Mouse (Mus musculus): ENCODE results near the gene Obscn. TPM values are rescaled to one million over a fixed set of nuclear protein-coding genes. Genes with fewer than 3 reads are reported as not detected.

Gene Obscn
- 2.4 and 3.9 TPM in 2 replicates for polyA plus RNA-seq (2012; rRNA removed)

GRCm38 (mm10) chr11:59135904-59136452, at the start of gene Obscn:
Obscn (minus strand) TSS chr11:59136402.

GRCm38 (mm10) chr11:59182864-59183331, 46.7 kb upstream of the Obscn start, which contains the start of gene Gjc2:
Gjc2 (minus strand) TSS chr11:59183213.

DNA sequence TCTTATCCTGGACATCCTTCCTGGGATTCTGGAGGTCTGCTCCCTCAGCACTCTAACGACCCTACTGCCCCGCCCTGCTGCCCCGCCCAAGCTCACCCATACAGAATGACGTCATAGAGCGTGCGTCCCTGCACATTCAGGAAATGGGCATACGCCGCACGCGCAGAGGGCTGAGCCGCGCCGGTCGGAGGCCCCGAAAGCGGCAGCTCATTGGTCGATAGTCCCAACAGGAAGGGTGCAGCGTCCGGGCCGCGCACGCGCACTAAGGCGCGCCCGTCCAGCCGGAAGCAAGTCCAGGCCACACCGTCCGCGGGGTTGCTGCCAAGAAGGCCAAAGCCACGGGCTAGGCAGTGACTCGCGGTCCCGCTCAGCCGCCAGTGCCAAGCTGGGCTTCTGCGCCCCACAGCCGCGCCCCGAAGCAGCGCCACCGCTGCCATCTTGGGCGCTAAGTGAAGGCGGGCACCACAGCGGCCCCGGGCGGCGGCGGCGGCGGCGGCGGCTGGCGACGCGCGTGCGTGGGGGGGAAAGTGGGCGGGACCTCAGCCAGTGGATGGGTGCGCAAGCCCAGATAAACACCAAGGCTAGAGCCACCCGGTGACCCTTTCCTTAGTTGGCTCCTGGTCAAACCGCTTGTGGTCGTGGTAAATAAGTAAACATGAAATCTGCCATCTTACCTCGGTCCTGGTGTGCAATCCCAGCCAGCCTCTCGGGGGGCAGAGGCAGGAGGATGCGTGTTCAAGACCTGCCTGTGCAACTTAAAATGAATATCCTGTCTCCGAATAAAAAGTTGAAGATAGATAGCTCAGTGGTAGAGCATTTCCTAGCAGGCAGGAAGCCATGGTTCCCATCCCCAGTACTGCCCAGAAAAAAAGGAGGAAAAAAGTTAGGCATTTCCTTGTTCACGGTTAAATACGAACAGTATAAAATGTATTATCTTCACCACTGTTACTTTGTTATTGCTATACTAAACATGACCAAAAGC, 27.3 kb upstream of the Obscn start, which contains the start of gene Iba57:
Iba57 (minus strand) TSS at position 485 of the 982 bp plus-strand sequence.

GRCm38 (mm10) chr11:58978027-58978705, 158.0 kb downstream of the Obscn start, which contains the start of gene Trim11:
Trim11 (plus strand) TSS chr11:58978093.

GRCm38 (mm10) chr11:58954420-58955142, 181.6 kb downstream of the Obscn start, which contains the start of the genes Hist3h2a and Trim17:
Hist3h2a (plus strand) TSS chr11:58954685.
Trim17 (plus strand) TSS chr11:58954685.

DNA sequence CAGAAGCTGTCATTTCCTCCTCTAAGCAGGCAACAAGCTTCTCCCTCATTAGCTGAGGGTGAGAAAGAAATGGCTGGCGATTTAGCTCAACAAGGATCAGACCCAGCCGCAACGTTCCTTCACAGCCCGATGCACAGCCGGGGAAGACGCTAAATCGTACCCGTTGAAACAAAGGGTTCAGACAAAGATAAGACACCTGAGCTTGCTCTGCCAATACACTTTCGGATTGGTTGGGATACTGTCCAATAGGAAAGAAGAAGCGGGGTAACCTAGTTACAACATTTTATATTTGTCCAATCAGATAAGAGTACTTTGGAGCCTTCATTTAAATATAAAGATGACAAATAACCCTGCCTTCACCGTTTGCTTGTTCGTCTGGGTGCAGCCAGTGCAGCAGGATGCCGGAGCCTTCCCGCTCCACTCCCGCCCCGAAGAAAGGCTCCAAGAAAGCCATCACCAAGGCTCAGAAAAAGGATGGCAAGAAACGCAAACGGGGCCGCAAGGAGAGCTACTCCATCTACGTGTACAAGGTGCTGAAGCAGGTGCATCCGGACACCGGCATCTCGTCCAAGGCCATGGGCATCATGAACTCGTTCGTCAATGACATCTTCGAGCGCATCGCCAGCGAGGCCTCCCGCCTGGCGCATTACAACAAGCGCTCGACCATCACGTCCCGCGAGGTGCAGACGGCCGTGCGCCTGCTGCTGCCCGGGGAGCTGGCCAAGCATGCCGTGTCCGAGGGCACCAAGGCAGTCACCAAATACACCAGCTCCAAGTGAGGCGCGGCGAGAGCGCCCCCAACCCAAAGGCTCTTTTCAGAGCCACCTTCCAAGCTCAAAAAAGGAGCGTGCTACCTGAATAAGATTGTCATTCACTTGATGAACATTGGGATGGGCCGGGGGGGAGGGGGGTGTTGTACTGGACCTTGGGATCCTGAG, 187.4 kb downstream of the Obscn start, which contains the start of gene Hist3h2ba:
Hist3h2ba (plus strand) TSS at position 379 of the 938 bp plus-strand sequence.

Other genes with a start within 250 kb of the Obscn start
- 4.9 and 5.9 TPM in 2 replicates for gene Zfp39, start 232.2 kb downstream of the Obscn start, polyA plus RNA-seq (2012; rRNA removed)
- gene Btnl10, start 218.5 kb downstream of the Obscn start, polyA plus RNA-seq (2012; rRNA removed) = 0.03 and 0.06 TPM in 2 replicates
- 557 and 565 TPM in 2 replicates for gene Rnf187, start 197.5 kb downstream of the Obscn start, polyA plus RNA-seq (2012; rRNA removed)
- gene Hist3h2ba, start 187.5 kb downstream of the Obscn start, polyA plus RNA-seq (2012; rRNA removed) = 491 and 498 TPM in 2 replicates
- 90.4 and 93.3 TPM in 2 replicates for gene Hist3h2a, start 181.7 kb downstream of the Obscn start, polyA plus RNA-seq (2012; rRNA removed)
- gene Trim17, start 181.7 kb downstream of the Obscn start, polyA plus RNA-seq (2012; rRNA removed) = 2.2 and 2.3 TPM in 2 replicates
- gene Trim11, start 158.3 kb downstream of the Obscn start, polyA plus RNA-seq (2012; rRNA removed) = 25.8 and 27.6 TPM in 2 replicates
- gene Iba57, start 27.3 kb upstream of the Obscn start, polyA plus RNA-seq (2012; rRNA removed) = 7.4 and 8.0 TPM in 2 replicates
- gene Gjc2, start 46.8 kb upstream of the Obscn start, polyA plus RNA-seq (2012; rRNA removed) = 1.2 and 1.3 TPM in 2 replicates
- gene Guk1, start 55.8 kb upstream of the Obscn start, polyA plus RNA-seq (2012; rRNA removed) = 226 and 237 TPM in 2 replicates
- gene Mrpl55, start 66.1 kb upstream of the Obscn start, polyA plus RNA-seq (2012; rRNA removed) = 45.8 and 46.8 TPM in 2 replicates
- gene 2310033P09Rik, start 71.9 kb upstream of the Obscn start, polyA plus RNA-seq (2012; rRNA removed) = 35.9 and 37.6 TPM in 2 replicates
- 636 and 637 TPM in 2 replicates for gene Arf1, start 91.9 kb upstream of the Obscn start, polyA plus RNA-seq (2012; rRNA removed)
- 0.09 and 0.10 TPM in 2 replicates for gene Wnt3a, start 154.3 kb upstream of the Obscn start, polyA plus RNA-seq (2012; rRNA removed)
- gene Wnt9a, start 170.5 kb upstream of the Obscn start, polyA plus RNA-seq (2012; rRNA removed) = 2.7 and 3.3 TPM in 2 replicates
- gene Prss38, start 239.3 kb upstream of the Obscn start, polyA plus RNA-seq (2012; rRNA removed) = 0.22 and 0.28 TPM in 2 replicates